Mouse (Mus musculus) adrenal gland, adult 8-10 months (tissue): ENCODE data around the gene Itgae. TPM values are rescaled to one million over a fixed set of nuclear protein-coding genes. Genes with fewer than 3 reads are reported as not detected.

ENCODE experiments used
- DNase-seq: peaks from one replicate; pipeline ENCODE4 v3.0.0; 2022
- total RNA-seq, 4 experiments: library from RNA; stranded (reverse); gene quantifications; 2 replicates each; pipeline ENCODE4 v1.2.4; 2022

The Itgae gene
- total RNA-seq, 4 experiments from 2014 or later: 0.49 to 0.91 (median 0.60) TPM

- DNase-seq: peak; percentile 42
These were observed 57.8 kb downstream of the Itgae start for GRCm38 (mm10) chr11:73148209-73148608.

DNA sequence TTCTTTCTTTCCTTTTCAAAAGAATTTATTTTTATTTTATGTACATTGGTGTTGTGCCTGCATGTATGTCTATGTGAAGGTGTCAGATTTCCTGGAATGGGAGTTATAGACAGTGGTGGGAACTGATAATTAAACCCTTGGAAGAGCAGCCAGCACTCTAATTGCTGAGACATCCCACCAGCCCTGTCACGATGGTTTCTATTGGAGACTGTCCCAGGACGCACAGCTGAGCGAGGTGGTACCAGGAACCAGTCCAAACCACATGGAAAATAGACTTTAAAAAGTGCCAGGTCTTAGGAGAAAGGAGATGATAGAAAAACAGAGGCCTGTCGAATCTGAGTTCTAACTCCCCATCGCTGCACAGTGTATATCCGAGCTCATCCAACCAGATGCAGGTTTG, 64.7 kb downstream of the Itgae start:
- no peak for DNase-seq

- no peak for DNase-seq
These were observed 69.8 kb downstream of the Itgae start, which contains the start of gene P2rx5 for GRCm38 (mm10) chr11:73159957-73160810. Gene P2rx5 (plus strand): TSS chr11:73160421.

DNA sequence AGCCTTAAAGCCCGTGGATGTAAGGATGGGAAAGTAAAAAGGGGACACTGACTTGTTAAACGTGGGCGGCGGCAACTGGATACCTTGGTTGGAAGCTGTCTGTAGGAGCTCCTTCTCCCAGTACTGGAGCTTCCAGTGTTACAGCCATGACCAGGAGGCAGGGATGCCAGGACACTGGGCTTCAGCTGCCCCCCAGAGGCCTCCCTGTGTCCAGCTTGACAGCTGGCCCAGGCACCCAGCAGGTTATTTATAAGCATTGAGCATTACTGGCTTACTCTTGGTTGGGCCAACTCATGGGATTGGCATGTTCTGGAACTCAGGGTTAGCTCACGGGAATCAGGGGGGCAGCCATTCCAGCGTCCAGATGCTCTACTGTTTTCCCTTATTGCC, 70.4 kb downstream of the Itgae start:
- DNase-seq: no peak

- DNase-seq: no peak
These were observed 71.2 kb downstream of the Itgae start for GRCm38 (mm10) chr11:73161616-73162015.

- DNase-seq: no peak
These were observed 71.9 kb downstream of the Itgae start for GRCm38 (mm10) chr11:73162284-73162683.

DNA sequence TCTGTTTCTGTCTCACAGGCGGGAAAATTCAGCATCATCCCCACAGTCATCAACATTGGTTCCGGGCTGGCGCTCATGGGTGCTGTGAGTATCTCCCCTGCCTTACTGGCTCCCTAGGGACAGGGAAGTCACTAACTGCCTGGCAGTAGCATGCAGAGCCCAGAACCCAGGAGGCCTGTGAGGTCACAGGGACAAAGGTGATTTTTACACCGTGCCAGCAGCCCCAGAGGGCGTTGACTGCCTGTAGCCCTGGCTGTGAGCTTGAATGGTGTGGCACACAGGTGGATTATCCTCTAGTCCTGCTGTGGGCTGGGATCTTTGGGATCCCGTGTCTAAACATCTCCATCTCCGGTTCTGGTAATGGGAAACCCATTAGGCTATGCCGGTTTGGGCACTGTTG, 77.7 kb downstream of the Itgae start:
- DNase-seq: no peak

- DNase-seq: no peak
These were observed 78.2 kb downstream of the Itgae start for GRCm38 (mm10) chr11:73168576-73168975.

GRCm38 (mm10) chr11:73169231-73169630, 78.8 kb downstream of the Itgae start:
- no peak for DNase-seq

DNA sequence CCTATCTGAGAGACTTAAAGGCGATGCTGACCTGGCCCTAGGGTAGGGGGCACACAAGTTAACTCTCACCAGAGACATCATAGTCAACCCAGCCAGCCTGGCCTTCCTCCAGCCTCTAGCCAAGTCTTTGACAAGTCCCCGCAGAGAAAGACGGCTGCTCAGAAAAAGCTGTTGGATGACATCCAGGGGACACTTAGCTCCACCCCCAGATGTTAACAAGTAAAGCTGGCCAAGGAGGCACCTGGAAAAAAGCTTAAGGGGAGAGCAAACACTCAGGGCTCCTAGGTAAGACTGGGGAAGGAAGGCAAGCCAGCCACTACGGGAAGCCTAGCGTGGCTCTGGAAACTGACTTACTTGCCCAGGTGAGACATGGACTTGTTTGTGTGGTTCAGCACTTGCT, 81.8 kb downstream of the Itgae start:
- no peak for DNase-seq

DNA sequence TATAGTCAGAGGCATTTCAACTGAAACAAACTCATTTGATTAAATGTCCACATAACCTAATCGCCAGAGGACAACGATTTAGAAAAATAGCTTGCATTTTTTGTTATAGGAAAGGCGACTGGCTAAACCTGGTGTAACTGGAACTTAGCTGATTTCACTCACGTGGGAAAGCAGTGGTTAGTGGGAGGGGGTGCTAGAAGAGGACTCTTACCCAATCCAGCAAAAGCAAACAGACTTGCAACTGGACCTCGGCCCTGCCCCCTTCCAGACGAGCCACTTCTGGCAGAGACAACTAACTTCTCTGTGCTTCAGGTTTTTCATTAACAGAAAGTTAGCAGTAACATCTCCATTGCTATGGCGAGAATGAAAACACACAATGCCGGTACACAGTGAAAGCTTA, 85.2 kb downstream of the Itgae start:
- peak; percentile 30 for DNase-seq

DNA sequence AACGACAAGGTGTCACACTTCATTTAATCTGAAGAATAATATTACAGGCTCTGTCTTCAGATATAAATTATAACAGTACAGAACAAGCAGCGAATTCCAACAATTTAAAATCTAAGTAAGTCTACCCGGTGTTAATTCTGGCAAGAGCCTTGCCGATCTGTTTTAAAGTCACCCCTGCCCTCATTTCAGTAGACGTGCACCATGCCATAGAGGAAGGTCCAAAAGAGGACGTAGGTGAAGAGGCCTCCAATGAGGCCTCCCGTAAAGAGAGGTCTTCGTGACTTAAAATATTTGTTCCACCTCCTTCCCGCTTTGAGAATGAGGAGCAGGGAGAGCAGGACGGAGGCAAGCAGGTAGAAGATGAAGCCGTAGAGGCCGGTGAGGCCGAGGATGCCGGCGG, 85.8 kb downstream of the Itgae start:
- DNase-seq: no peak

GRCm38 (mm10) chr11:73176608-73177508, 86.5 kb downstream of the Itgae start, which contains the start of the genes Emc6 and Tax1bp3:
Gene Emc6 (minus strand): TSS chr11:73177037.
Gene Tax1bp3 (plus strand): TSS chr11:73177083.
- DNase-seq: peak; percentile 95

- peak; percentile 76 for DNase-seq
These were observed 87.1 kb downstream of the Itgae start for GRCm38 (mm10) chr11:73177509-73177875.

- DNase-seq: no peak
These were observed 87.5 kb downstream of the Itgae start for GRCm38 (mm10) chr11:73177895-73178294.

DNA sequence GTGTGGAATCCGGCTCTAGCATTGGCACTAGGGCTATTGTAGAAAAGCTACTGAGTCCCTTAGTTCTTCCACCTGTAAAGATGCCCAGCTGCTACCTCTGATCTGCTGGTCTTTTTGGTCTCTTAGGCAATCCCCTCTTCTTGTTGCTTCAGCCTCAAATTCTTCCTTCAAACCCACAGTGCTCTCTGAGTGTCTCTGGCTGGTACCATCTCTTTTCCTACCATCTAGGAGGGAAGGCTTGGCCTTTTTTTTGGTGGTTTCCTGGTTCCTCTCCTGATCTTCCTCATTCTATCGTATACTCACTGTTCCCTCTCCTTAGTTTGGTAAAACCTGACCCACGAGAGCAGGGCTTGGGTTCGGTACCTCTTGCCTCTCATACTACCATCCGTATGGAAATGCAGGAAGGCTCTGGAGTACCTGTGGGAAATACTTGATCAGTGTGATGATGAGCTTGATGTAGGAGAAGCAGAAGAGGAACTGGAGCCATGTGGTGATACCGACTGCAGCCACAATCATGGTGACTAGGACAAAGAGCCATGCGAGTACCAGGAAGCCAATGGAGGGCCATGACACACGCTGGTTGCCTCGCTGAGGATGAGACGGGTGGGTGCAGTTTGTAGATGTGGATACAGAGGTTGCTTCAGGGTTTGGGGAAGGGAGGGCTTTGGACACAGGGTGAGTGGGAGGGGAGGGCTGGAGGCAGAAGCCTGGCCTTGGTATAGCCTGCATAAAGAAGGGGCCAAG, 95.7 kb downstream of the Itgae start:
- no peak for DNase-seq

- no peak for DNase-seq
These were observed 96.8 kb downstream of the Itgae start for GRCm38 (mm10) chr11:73187231-73187630.

GRCm38 (mm10) chr11:73193047-73193446, 102.7 kb downstream of the Itgae start:
- DNase-seq: no peak

DNA sequence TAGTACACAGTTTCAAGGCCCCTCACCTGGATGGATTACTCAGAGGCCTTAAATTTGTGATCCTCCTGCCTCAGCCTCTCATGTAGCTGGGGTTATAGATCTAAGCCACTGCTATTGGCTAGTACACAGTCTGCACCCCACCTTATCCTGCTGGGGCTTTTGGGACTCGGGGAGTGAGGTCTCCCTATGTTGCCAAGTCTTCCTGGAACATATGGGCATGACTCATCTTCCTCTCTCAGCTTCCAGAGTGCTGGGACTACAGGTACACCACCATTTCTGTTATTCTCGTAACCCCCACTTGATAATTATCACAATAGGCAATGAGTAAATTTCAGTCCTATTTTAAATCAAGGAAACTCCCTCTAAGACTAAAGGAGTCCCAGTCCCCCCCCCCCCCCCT, 104.1 kb downstream of the Itgae start:
- no peak for DNase-seq
